Mouse (Mus musculus) adrenal gland (tissue): ENCODE results near the gene Tex19.1.
"Not testable (repeated sequence)": the region's sequence is repeated elsewhere in the genome, so short reads cannot be mapped to it uniquely, and the experiment has no call there.

Experiments used
- intact Hi-C: fragments of 180-260 bp; cut with DNase I; formaldehyde crosslinking; loops from one replicate; pipeline ENCODE4 v1.15.1; 2025
- long read RNA-seq, 2 experiments: library from polyadenylated mRNA; unstranded; transcript quantifications; one replicate each; pipeline ENCODE4 v2.0.0; 2020; ENCODE audit warnings: borderline replicate concordance in 1 of 2; ENCODE audit not compliant: insufficient replicate concordance in 1 of 2

Gene Tex19.1
- long read RNA-seq, experiment 1, result 0 reads
- long read RNA-seq, experiment 2, partial matches to known transcripts, result 0 of 1 reads
- long read RNA-seq, experiment 2, other reads (novel, unspliced or antisense), result 0 of 1 reads

DNA sequence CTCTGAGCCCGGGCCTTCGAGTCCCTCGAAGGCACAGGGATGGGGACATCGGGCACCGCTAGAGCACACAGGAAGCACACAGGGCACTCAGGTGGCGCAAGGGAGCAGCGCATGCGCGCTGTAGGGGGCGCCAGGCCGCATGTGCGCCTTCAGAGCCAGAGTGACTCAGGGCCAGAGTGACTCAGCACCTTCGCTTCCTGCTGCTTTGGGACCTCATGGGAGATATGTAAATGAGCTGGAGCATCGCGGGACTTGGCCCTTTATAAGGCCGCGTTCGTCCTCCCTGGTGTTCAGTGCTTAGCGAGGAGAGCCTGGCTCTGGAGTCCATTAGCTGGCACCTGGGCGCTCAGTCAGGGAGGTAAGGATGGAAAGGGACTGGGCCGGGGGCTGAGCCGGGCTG lies at the start of gene Tex19.1:
Tex19.1 (plus strand) TSS at position 279 of the 400 bp plus-strand sequence.
- intact Hi-C loops, result no loop called here

DNA sequence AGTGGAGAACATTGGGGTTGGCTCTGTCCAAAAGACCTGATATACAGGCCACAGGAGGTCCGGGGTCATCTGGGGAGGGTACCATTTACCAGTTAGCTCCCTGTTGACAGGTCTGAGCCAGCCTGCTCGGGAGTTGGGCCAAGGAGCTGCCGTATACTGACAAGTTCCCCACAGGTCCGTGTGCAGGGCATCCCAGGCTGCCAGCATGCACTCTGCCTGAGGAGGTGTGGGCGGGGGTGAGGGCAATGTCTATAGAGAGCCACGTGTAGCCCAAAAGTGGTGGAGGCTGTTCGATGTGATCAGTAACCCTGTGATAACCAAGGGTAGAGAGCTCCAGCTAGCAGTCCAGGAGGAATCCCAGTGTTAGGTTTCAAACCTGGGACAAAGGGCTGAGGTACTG lies 46.2 kb upstream of the Tex19.1 start:
- intact Hi-C loops, result no loop called here

- intact Hi-C loops, result no loop called here
Observed at GRCm38 (mm10) chr11:121100692-121101091, 45.3 kb upstream of the Tex19.1 start.

- intact Hi-C loops, result no loop called here
Observed at GRCm38 (mm10) chr11:121101124-121101805, 44.7 kb upstream of the Tex19.1 start.

DNA sequence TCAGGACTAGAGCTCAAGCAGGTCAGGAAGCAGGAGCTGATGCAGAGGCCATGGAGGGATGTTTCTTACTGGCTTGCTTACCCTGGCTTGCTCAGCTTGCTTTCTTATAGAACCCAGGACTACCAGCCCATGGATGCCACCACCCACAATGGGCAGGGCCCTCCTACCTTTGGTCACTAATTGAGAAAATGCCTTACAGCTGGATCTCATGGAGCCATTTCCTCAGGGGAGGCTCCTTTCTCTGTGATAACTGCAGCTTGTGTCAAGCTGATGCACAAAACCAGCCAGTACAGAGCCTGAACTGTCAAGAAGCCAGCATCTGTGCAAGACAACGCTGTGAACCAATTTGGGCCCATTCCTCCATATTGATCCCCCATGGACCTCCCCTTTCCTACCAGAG lies 38.7 kb upstream of the Tex19.1 start:
- intact Hi-C loops, result not testable (repeated sequence)

DNA sequence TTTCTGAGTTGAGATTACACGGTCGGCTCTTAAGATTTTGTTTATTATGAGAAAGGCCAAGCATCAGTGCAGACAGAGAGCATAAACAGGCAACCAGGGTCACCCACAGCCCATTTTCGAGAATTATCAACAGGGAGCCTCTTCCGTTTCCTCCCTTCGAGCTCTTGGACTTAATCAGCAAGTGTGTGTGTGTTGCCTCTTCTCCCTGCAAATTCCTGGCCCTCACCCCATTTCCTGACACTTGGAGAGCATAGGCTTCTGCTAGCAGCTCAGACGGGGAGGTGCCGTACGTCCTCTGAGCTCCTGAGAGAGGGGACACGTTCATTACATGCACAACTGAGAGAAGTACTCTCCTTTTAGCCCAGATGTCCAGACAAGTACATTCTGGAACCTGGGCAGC lies 37.9 kb upstream of the Tex19.1 start:
- intact Hi-C loops, result no loop called here

- intact Hi-C loops, result no loop called here
Observed at GRCm38 (mm10) chr11:121109986-121110385, 36.0 kb upstream of the Tex19.1 start.

DNA sequence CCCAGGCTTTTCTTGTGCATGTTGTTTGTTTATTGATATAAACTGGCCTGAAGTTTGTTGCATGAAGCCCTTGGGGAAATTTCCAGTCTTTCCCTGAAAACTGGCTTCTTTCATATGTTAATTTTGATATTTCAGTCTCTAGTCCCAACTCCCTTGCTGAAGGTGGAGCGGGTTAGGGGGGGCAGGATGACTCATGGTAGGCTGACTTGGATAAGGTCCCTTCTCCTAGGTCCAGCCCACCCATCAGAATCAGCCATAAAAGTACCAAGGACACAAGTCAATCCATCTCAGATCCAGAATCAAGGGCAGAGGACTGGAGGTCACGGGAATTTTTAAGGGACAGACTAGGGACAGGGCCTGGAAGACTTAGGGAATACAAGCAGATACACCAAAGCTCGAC lies 34.9 kb upstream of the Tex19.1 start:
- intact Hi-C loops, result no loop called here

DNA sequence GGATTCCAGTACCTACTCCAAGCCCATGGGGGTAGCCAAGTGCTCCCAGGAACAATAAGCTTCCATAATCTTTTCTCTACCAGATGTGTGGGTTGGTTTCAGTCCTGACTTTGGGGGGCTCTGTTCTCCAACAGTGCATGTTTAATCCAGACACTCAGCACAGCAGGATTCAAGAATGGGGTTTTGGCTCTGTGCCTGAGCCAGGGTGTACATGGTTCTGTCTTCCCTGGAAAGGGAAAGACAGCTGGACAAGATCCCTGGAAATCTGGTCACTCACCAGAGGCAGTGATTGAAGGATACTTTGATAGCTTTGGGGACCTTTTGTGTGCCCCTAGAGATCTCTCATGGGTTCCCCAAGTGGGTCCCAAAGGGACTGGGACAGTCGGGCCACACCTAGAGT lies 34.3 kb upstream of the Tex19.1 start:
- intact Hi-C loops, result no loop called here

DNA sequence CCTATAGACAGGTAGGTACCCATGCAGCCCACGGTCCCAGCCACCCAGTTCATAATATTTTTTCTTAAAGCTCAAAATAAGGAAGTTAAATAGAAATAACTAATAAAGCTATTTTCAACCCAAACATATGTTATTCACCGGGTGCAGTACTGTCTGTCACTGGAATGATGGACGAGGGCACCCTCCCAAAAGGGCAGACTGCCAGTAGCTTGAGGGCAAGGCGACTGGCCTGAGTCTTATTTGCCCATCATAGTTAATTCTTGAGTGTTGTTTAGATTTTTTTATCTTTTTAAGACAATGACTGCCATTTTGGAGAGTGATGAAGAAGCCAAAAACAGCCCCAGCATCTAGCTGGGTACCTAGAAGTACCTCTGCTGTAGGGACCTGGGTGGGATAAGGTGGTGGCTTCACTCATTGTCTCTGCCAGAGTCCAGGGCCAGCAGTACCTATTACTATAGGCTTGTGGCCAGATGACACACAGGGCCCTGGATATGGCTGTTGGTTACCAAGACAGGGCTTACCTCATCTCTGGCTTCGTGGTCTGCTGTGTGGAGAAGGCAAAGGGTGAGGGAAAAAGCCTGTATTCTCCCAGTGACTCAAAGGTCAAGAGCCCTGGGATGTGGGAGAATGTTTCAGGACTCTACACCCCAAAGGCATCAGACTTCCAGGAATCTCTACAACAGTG lies 33.7 kb upstream of the Tex19.1 start:
- intact Hi-C loops, result no loop called here

DNA sequence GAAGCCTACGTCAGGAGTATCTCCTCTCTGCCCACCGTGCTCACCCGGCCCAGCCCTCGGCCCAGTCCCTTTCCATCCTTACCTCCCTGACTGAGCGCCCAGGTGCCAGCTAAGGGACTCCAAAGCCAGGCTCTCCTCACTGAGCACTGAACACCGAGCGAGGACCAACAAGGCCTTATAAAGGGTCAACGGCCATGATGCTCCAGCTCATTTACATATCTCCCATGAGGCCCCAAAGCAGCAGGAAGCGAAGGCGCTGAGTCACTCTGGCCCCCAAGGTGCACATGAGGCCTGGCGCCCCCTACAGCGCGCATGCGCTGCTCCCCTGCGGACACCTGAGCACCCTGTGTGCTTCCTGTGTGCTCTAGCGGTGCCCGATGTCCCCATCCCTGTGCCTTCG lies 27.8 kb upstream of the Tex19.1 start:
- intact Hi-C loops, result no loop called here

DNA sequence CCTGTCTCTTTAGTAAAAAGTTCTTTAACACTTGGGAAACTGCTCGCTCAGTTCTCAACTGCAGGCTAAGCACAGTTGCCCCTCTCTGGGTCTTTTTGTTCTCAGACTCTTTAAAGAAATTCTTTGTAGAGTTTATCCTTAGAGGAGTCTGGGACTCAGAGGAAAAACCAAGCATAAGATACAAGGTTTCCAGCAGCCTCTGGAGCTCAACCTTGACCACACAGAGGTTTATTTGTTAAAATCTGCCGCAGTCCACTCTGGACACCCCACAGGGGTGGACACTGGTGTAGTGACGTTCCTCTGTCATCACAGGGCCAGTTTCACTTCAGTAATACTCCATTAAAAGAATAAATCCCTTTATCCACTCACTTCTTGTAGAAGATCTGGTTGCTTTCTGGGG lies 27.4 kb upstream of the Tex19.1 start, which contains the start of gene Tex19.2:
Tex19.2 (minus strand) TSS at position 101 of the 400 bp plus-strand sequence.
- intact Hi-C loops, result no loop called here

GRCm38 (mm10) chr11:121121151-121121550 lies 24.8 kb upstream of the Tex19.1 start:
- intact Hi-C loops, result no loop called here

GRCm38 (mm10) chr11:121122024-121122670 lies 23.8 kb upstream of the Tex19.1 start:
- intact Hi-C loops, result no loop called here

DNA sequence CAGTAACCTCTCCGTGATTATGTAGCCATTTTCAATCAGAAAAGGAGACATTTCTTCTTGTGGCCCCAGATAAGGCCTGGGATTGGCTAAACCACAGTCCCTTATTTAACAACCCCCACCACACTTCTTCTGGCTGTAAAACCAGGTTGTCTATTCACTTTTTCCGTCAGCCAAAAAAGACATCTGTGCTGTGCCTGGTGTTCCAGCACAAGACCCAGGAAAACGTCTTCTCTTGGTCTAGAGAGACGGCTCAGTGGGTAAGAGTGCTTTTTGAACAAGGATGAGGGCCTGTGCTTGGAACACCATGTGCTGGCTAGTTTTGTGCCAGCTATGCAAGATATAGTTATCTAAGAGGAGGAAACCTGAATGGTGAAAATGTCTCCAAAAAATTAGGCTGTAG lies 22.5 kb upstream of the Tex19.1 start:
- intact Hi-C loops, result no loop called here

GRCm38 (mm10) chr11:121125522-121126172 lies 20.3 kb upstream of the Tex19.1 start:
- intact Hi-C loops, result loop anchor here (5.0 kb wide), 2 partner anchors 58 to 108 kb away; no protein-coding TSS in a partner anchor

DNA sequence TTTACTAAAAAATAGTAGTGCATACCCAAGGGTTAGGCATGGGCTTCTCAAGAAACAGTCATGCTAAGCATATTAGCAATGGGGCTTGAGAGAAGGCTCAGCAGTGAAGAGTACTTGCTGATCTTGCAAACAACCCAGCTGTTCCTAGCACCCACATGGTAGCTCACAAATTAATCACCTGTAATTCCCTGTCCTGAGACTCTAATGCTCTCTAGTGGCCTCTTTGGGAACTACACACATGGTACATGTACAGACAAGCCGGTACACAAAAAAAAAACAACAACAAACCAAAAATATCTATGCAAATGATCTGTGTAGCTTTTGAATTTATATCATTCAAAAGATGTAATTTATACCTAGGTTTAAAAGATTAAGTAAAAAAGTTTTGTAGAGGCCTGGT lies 19.5 kb upstream of the Tex19.1 start:
- intact Hi-C loops, result loop anchor here (5.0 kb wide), 2 partner anchors 59 to 109 kb away; no protein-coding TSS in a partner anchor

DNA sequence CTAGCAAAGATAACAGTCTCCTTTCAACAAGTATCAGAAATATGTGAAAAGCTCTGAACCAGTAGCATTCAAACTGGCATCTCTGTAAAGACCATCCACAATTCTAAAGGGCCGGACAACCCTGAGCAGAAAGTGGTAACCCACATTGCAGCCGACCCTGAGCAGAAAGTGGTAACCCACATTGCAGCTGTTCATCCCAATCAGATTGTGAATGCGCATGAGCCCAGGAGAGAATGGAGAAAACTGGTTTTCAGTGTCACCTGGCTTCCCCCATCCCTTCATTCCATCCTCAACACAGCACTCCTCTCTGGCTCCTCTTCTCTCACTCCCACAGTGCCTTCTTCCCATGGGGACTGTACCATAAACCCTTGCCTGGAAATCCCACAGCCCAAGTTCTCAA lies 18.5 kb upstream of the Tex19.1 start:
- intact Hi-C loops, result loop anchor here (5.0 kb wide), 2 partner anchors 60 to 110 kb away; no protein-coding TSS in a partner anchor

DNA sequence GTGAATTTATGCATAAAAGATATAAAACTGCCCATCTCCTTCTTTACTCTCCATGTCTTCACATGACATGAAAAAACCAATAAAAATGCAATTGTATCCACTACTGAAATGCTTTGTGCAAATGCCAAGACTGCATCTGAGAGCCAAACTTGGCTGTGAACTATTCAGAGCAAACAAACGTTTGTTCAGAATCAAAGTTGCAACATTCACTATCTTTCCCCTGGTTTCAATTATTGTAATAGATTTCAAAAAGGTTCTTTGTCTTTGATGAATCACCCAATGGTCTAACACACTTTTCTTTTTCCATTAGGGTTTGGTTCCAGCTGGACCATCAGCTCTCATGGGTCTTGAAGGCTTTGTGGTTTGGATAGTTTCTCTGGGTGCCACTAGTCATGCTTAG lies 16.3 kb upstream of the Tex19.1 start:
- intact Hi-C loops, result loop anchor here (5.0 kb wide), 2 partner anchors 62 to 112 kb away; no protein-coding TSS in a partner anchor

- intact Hi-C loops, result no loop called here
Observed at GRCm38 (mm10) chr11:121134600-121134999, 11.3 kb upstream of the Tex19.1 start.

- intact Hi-C loops, result no loop called here
Observed at GRCm38 (mm10) chr11:121137682-121138081, 8.3 kb upstream of the Tex19.1 start.
